Mouse (Mus musculus) forebrain, embryonic 16.5 days (tissue): ENCODE results near the gene Cfap65. TPM values are rescaled to one million over a fixed set of nuclear protein-coding genes. Genes with fewer than 3 reads are reported as not detected.

Experiments
- ATAC-seq: fragments of 200-750 bp; cut with Nextera tagmentation; 2 replicates; pipeline ENCODE4 v1.8.0; 2017; ENCODE audit warnings: mild to moderate bottlenecking, moderate library complexity
- H3K27ac ChIP-seq: fragments of 300-500 bp; sonication (generic); 2 replicates; pipeline ENCODE4 v1.5.1; 2014; ENCODE audit warnings: low read length, control low read depth
- H3K27me3 ChIP-seq: fragments of 300-500 bp; sonication (generic); replicated peaks from 2 replicates; pipeline ENCODE4 v1.6.1; 2014; ENCODE audit warnings: low read length; ENCODE audit not compliant: control insufficient read depth, insufficient read depth
- H3K36me3 ChIP-seq: fragments of 300-500 bp; sonication (generic); 2 replicates; pipeline ENCODE4 v1.6.1; 2014; ENCODE audit not compliant: control insufficient read depth, insufficient read depth
- H3K4me1 ChIP-seq: fragments of 300-500 bp; sonication (generic); replicated peaks from 2 replicates; pipeline ENCODE4 v1.6.1; 2014; ENCODE audit warnings: low read length; ENCODE audit not compliant: control insufficient read depth, insufficient read depth
- H3K4me2 ChIP-seq: fragments of 300-500 bp; sonication (generic); 2 replicates; pipeline ENCODE4 v1.6.1; 2014; ENCODE audit warnings: mild to moderate bottlenecking, low read length, control low read depth
- H3K4me3 ChIP-seq: fragments of 300-500 bp; sonication (generic); replicated peaks from 2 replicates; pipeline ENCODE4 v1.5.1; 2014; ENCODE audit warnings: mild to moderate bottlenecking, low read length, control low read depth
- H3K9ac ChIP-seq: fragments of 300-500 bp; sonication (generic); replicated peaks from 2 replicates; pipeline ENCODE4 v1.6.1; 2014; ENCODE audit warnings: low read depth, low read length, control low read depth
- H3K9me3 ChIP-seq: fragments of 300-500 bp; sonication (generic); 2 replicates; pipeline ENCODE4 v1.6.1; 2016; ENCODE audit warnings: low read length; ENCODE audit not compliant: control insufficient read depth
- WGBS: fragments of 180-500 bp; shearing (Covaris S2); extraction: QIAGEN DNeasy Blood & Tissue Kit; methylation state at CpG from one replicate; pipeline ENCODE4 v1.1.7; 2014; 5-methylcytosine and 5-hydroxymethylcytosine counted together
- polyA plus RNA-seq: library from polyadenylated mRNA; unstranded; fragments of >200 nt; fragmentation: Nextera tagmentation; extraction: Ambion mirVana; gene quantifications from 2 replicates; pipeline ENCODE4 v1.2.1, GENCODE M21; 2015

The Cfap65 gene
- polyA plus RNA-seq, 1 experiment from 2014 or later, result 0.39 TPM

- peaks cover 24% of the 10 kb centered on the region for H3K4me1 ChIP-seq
- H3K4me3 ChIP-seq, result peak overlapping the region; percentile 16
- H3K4me2 ChIP-seq, result peak overlapping the region; percentile 23; the same call in 1 of the 2 replicates
- no peaks in the 10 kb centered on the region for H3K36me3 ChIP-seq
- peaks cover 79% of the 10 kb centered on the region for H3K27me3 ChIP-seq
- under 1% methylated on average over 57 of the region's 57 CpGs for WGBS
- H3K27ac ChIP-seq, result no peak overlapping the region
- no peak for ATAC-seq
- no peaks in the 10 kb centered on the region for H3K9me3 ChIP-seq
- H3K9ac ChIP-seq, result no peak overlapping the region
Measured at GRCm38 (mm10) chr1:74884196-74885141, 50.9 kb downstream of the Cfap65 start.

DNA sequence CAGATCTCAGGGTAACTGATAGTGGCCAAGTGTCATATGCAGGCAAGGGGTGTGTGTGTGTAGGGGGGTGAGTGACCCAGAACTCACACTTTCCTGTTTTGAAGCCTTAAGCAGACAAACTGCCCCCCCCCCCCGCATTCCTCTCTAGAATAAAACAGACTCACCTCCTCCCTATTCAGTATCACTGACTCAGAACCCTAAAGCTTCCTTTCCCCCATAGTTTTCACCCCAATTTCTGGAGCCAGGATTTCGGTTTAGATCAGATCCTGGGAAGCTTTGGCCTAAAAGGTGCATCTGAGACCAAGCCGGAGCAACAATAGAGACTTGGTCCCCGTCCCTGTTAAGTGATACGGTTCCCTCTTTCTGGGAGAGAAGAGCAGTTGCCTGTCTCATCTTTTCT lies 52.0 kb downstream of the Cfap65 start:
- Histone ChIP-seq H3K4me3 (no peak overlapping the region), H3K27ac (no peak overlapping the region), H3K4me1 (peaks cover 24% of the 10 kb centered on the region), H3K4me2 (no peak overlapping the region), H3K9ac (no peak overlapping the region), H3K27me3 (peaks cover 81% of the 10 kb centered on the region), H3K9me3 (no peaks in the 10 kb centered on the region), H3K36me3 (no peaks in the 10 kb centered on the region)
- whole genome bisulfite sequencing, result 7% methylated on average over 5 of the region's 5 CpGs
- ATAC-seq, result no peak

DNA sequence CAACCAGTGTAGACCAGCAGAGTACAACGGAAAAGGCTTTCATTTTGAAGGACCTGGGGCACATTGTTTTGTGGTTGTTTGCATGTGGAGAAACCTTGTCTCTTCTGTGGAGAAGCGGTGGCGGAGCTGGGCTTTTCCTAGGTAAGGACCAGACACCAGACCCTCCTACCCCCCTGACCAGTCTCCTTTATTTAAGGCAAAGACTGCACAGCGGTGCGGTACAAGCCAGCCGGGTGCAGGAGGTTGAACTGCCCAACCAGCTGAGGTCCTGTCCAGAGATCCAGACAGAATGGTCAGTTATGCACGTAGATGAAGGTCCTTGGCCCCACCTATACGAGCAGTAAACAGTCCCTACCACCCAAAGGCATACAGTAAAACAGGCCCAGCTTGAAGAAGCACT lies 52.6 kb downstream of the Cfap65 start:
- 3% methylated on average over 8 of the region's 8 CpGs for WGBS
- no peak overlapping the region for H3K4me2 ChIP-seq
- H3K4me3 ChIP-seq, result no peak overlapping the region
- no peak overlapping the region for H3K27ac ChIP-seq
- H3K36me3 ChIP-seq, result no peaks in the 10 kb centered on the region
- no peak for ATAC-seq
- no peak overlapping the region for H3K9ac ChIP-seq
- H3K4me1 ChIP-seq, result peaks cover 24% of the 10 kb centered on the region
- H3K9me3 ChIP-seq, result no peaks in the 10 kb centered on the region
- peaks cover 77% of the 10 kb centered on the region for H3K27me3 ChIP-seq

DNA sequence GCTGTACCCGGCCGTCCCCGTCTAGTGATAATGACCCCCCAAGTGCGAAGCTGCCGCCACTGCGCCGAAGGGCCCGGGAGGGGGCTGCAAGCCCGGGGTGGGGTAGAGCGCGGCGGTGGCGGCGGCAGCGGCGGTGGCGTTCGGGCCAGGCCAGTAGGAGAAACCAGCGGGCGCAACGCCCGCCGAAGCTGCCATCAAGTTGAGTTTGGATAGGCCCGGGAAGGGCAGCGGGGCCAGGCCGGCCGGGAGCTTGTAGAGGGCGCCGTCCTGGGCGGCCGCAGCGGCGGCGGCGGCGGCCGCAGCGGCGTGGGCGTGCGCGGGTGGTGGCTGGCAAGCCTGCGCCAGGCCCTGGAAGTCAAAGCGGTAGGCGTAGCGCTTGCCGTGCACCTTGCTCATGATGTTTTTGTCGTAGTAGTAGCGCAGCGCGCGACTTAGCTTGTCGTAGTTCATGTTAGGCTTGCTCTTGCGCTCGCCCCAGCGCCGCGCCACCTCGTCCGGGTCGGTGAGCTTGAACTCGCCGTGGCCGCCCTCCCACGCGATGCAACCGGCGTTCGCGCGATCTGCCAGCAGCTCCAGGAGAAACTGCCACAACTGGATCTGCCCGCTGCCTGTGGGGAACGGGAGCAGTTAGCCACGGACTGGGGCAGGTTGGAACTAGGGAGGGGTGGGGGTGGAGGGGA lies 53.2 kb downstream of the Cfap65 start:
- Histone ChIP-seq H3K9ac (peak overlapping the region; percentile 31; the same call in 1 of the 2 replicates), H3K27me3 (peaks cover 72% of the 10 kb centered on the region), H3K4me1 (peaks cover 24% of the 10 kb centered on the region), H3K27ac (no peak overlapping the region), H3K4me3 (peak overlapping the region; percentile 42), H3K4me2 (peak overlapping the region; percentile 65), H3K9me3 (no peaks in the 10 kb centered on the region), H3K36me3 (no peaks in the 10 kb centered on the region)
- under 1% methylated on average over 71 of the region's 74 CpGs for WGBS
- ATAC-seq, result peak; percentile 32; the same call in 1 of the 2 replicates

- H3K4me2 ChIP-seq, result 0 out of 2 replicates have a peak overlapping the region, but pooled peaks have one; percentile 25
- 0 out of 2 replicates have a peak overlapping the region, but pooled peaks have one; percentile 10 for H3K4me3 ChIP-seq
- H3K9ac ChIP-seq, result no peak overlapping the region
- peaks cover 63% of the 10 kb centered on the region for H3K27me3 ChIP-seq
- no peaks in the 10 kb centered on the region for H3K36me3 ChIP-seq
- no peak overlapping the region for H3K27ac ChIP-seq
- peak; percentile 62 for ATAC-seq
- WGBS, result 2% methylated on average over 18 of the region's 18 CpGs
- peaks cover 24% of the 10 kb centered on the region for H3K4me1 ChIP-seq
- H3K9me3 ChIP-seq, result no peaks in the 10 kb centered on the region
Measured at GRCm38 (mm10) chr1:74880785-74881360, 54.5 kb downstream of the Cfap65 start.

- H3K9ac ChIP-seq, result no peak overlapping the region
- no peak overlapping the region for H3K4me3 ChIP-seq
- peaks cover 32% of the 10 kb centered on the region for H3K27me3 ChIP-seq
- no peak overlapping the region for H3K4me2 ChIP-seq
- ATAC-seq, result no peak
- H3K36me3 ChIP-seq, result no peaks in the 10 kb centered on the region
- no peak overlapping the region for H3K27ac ChIP-seq
- peaks cover 8% of the 10 kb centered on the region for H3K4me1 ChIP-seq
- WGBS, result 65% methylated on average over 3 of the region's 3 CpGs
- H3K9me3 ChIP-seq, result no peaks in the 10 kb centered on the region
Measured at GRCm38 (mm10) chr1:74877199-74877598, 58.2 kb downstream of the Cfap65 start.

DNA sequence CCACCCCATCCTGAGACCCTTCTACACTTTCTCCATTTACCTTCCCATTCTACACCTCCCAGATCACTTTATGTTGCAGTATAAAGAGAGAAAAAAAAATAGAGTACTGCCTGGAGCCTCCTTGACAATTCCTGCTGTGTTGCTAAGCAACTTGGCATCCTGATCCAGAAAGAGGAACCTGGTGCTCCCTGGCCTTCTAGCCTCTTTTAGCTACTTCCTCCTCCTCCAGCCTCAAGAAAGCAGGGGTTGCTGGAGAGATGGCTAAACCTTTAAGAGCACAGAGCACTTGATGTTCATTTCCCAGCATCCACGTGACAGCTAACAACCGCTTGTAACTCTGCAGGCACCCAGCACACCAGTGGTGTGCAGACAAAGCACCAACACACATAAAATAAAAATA lies 63.2 kb downstream of the Cfap65 start:
- Histone ChIP-seq H3K4me1 (no peaks in the 10 kb centered on the region), H3K27me3 (peaks cover 9% of the 10 kb centered on the region), H3K4me2 (no peak overlapping the region), H3K27ac (no peak overlapping the region), H3K9ac (no peak overlapping the region), H3K9me3 (no peaks in the 10 kb centered on the region), H3K4me3 (no peak overlapping the region), H3K36me3 (no peaks in the 10 kb centered on the region)
- WGBS, result 64% methylated on average over 2 of the region's 2 CpGs
- ATAC-seq, result no peak

DNA sequence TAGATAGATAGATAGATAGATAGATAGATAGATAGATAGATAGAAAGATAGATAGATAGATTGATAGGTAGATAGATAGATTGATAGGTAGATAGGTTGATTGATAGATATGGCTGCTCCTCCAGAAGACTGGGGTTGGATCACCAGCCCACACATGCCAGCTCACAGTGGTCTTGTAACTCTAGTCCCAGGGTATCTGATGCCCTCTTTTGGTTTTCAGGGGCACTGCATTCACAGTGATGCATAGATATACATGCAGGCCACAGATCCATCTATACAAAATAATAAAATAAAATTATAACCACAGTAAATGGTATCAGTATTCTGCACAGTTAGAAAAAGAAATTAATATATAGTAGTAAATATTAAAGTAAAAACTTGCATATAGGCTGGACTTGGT lies 73.6 kb downstream of the Cfap65 start:
- Histone ChIP-seq H3K4me1 (peaks cover 25% of the 10 kb centered on the region), H3K27me3 (peaks cover 24% of the 10 kb centered on the region), H3K9ac (no peak overlapping the region), H3K36me3 (no peaks in the 10 kb centered on the region), H3K9me3 (no peaks in the 10 kb centered on the region), H3K4me3 (no peak overlapping the region), H3K4me2 (no peak overlapping the region), H3K27ac (no peak overlapping the region)
- no peak for ATAC-seq
